Mouse (Mus musculus) G1E (cell line): ENCODE results near the gene Dusp13.

Experiments used
- CTCF ChIP-seq: IDR thresholded peaks from 2 replicates; pipeline ENCODE4 v1.5.1; 2012; ENCODE audit warnings: low read depth, low read length, inconsistent platforms, mixed read lengths
- GATA1 ChIP-seq: IDR thresholded peaks from 2 replicates; pipeline ENCODE4 v1.6.1; 2012; ENCODE audit warnings: borderline replicate concordance, low read length, inconsistent platforms, mixed read lengths
- GATA2 ChIP-seq: IDR thresholded peaks from 2 replicates; pipeline ENCODE4 v1.6.1; 2012; ENCODE audit warnings: low read depth, low read length, inconsistent platforms, borderline replicate concordance
- POLR2AphosphoS5 ChIP-seq: IDR thresholded peaks from 2 replicates; pipeline ENCODE4 v1.6.1; 2012; ENCODE audit warnings: low read depth, low read length, inconsistent platforms; ENCODE audit not compliant: insufficient replicate concordance
- TAL1 ChIP-seq: conservative IDR thresholded peaks from 2 replicates; pipeline ENCODE4 v1.6.1; 2012; ENCODE audit warnings: low read depth, low read length, inconsistent platforms, mixed read lengths

DNA sequence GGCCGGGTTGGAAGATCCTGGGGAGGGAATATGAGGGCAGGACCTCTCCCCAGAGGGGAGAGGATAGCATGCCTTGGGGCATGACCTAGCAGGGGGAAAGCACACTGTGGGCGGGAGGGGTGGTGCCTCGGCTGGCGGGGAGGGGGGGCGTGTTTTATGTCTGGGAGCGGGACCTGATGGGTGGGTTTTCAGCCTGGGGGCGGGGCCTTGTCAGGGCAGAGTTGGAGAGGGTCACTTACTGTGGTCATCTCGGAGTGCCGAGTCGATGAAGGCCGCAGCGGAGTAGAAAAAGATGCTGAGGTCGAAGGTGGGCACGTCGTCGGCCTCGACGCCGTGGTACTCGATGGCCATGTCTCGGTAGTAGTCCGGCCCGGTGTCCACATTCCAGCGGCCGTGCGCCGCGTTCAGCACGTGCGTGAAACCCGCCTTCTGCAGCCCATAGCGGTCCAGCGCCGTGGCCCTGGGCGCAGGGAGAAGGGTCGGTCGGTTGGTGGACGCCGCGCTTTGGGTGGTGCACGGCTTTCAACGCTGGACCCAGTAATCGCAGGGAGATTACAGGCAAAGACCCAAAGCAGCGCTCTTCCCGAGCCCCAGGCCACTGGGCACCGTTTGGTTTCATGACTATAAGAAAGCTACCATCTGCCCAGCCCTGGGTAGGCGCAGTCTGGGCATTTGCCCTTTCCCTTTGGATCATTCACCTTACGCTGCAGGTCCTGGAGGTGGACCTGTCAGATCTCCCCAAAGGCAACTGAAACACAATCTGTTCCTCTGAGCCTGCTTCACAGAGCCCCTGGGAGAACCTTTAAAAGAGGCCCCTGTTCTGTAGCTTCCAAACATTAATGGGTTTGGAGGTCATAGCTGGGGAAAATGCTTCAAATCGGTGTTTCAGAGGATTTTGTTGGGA lies 64.4 kb downstream of the Dusp13 start:
- TF ChIP-seq TAL1 = no peak
- TF ChIP-seq CTCF = no peak
- no peak for TF ChIP-seq GATA1
- no peak for TF ChIP-seq POLR2AphosphoS5
- no peak for TF ChIP-seq GATA2
